Mouse (Mus musculus): ENCODE measurements around the gene Plbd2. TPM values are rescaled to one million over a fixed set of nuclear protein-coding genes. Genes with fewer than 3 reads are reported as not detected.

Plbd2 gene
- polyA plus RNA-seq, 1 experiment: 75.3 TPM

DNA sequence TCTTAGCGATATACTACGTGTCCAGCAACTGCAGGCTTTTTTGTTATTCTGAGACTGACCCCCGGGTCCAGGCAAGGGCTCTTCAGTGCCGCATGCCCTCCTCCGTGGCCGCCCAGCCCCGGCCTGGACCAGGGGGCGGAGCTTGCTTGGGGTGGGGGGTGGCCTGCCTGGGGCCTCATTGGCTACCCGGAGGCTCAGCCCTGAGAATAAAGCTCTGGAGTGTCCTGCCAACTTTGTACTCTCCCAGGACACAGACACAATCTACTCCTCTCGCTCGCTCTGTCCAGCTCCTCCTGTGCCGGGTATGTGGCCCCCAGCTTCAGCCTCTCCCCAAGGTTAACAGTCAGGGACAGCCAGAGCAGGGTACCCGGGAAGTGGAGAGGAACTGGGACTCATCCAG is 27.1 kb downstream of the Plbd2 start, which contains the start of gene Sds:
Gene Sds (plus strand): TSS at position 231 of the 400 bp plus-strand sequence.
- peaks cover 60% of the 10 kb centered on the region for H3K27me3 ChIP-seq (ENCODE audit: control insufficient read depth, insufficient read depth, insufficient read length)
- H3K4me3 ChIP-seq: no peak within 1 kb of the TSS
- H3ac ChIP-seq (ENCODE audit: control insufficient read depth, insufficient read length): no peak within 1 kb of the TSS
- no peaks in the 10 kb centered on the region for H3K79me2 ChIP-seq (ENCODE audit: control insufficient read depth, insufficient read depth)
- no peak within 1 kb of the TSS for H3K4me2 ChIP-seq (ENCODE audit: low read depth)
- H3K36me3 ChIP-seq (ENCODE audit: control insufficient read depth, insufficient read depth): no peaks in the 10 kb centered on the region
- TF ChIP-seq CEBPB (IDR thresholded peaks at IDR 0.05; ENCODE audit: insufficient read depth, poor library complexity, severe bottlenecking) (no peak), TCF3 (IDR thresholded peaks at IDR 0.05; ENCODE audit: insufficient read length, low read depth) (no peak), TCF12 (IDR thresholded peaks at IDR 0.05; ENCODE audit: insufficient read depth, poor library complexity, severe bottlenecking) (no peak), SRF (IDR thresholded peaks at IDR 0.05; ENCODE audit: control insufficient read depth, insufficient read length, low read depth) (no peak), MYOG (IDR thresholded peaks at IDR 0.05; ENCODE audit: control insufficient read depth in 1 of 3, insufficient read depth in 1 of 3, insufficient read length in 2 of 3, low read depth in 2 of 3) (no peak), MYOD1 (IDR thresholded peaks at IDR 0.05; ENCODE audit: control insufficient read depth in 1 of 3, insufficient read length in 2 of 3, low read depth in 2 of 3) (no peak), POLR2AphosphoS2 (IDR thresholded peaks at IDR 0.05; ENCODE audit: insufficient read length, low read depth) (no peak)

DNA sequence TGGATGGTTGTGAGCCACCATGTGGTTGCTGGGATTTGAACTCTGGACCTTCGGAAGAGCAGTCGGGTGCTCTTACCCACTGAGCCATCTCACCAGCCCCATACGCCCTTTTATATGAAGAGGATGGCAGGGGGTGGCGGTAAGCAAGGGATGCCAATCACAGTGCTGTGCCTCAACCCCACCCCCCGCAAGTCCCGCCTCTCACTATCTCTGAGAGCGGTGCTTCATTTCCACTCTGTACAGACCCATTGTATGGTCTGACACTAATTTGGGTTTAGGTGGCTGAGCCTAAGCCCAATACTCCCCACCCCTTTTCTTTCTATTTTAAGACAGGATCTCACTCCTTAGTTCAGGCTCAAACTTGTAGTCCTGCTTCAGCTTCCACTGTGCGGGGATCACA is 27.6 kb downstream of the Plbd2 start:
- peaks cover 63% of the 10 kb centered on the region for H3K27me3 ChIP-seq (ENCODE audit: control insufficient read depth, insufficient read depth, insufficient read length)
- no peaks in the 10 kb centered on the region for H3K79me2 ChIP-seq (ENCODE audit: control insufficient read depth, insufficient read depth)
- H3K4me3 ChIP-seq: no peak overlapping the region
- H3K4me2 ChIP-seq (ENCODE audit: low read depth): no peak overlapping the region
- no peak overlapping the region for H3ac ChIP-seq (ENCODE audit: control insufficient read depth, insufficient read length)
- TF ChIP-seq TCF3 (IDR thresholded peaks at IDR 0.05; ENCODE audit: insufficient read length, low read depth): no peak
- no peak for TF ChIP-seq POLR2AphosphoS2 (IDR thresholded peaks at IDR 0.05; ENCODE audit: insufficient read length, low read depth)
- TF ChIP-seq MYOG (IDR thresholded peaks at IDR 0.05; ENCODE audit: control insufficient read depth in 1 of 3, insufficient read depth in 1 of 3, insufficient read length in 2 of 3, low read depth in 2 of 3): no peak
- no peak for TF ChIP-seq E2F4 (IDR thresholded peaks at IDR 0.05; ENCODE audit: insufficient read depth)
- no peak for TF ChIP-seq USF1 (IDR thresholded peaks at IDR 0.05; ENCODE audit: low read depth)
- TF ChIP-seq MAX (IDR thresholded peaks at IDR 0.05; ENCODE audit: low read depth): no peak
- no peak for TF ChIP-seq TCF12 (IDR thresholded peaks at IDR 0.05; ENCODE audit: insufficient read depth, poor library complexity, severe bottlenecking)
- TF ChIP-seq POLR2A (IDR thresholded peaks at IDR 0.05; ENCODE audit: insufficient read length, low read depth): no peak
- TF ChIP-seq SRF (IDR thresholded peaks at IDR 0.05; ENCODE audit: control insufficient read depth, insufficient read length, low read depth): no peak
- TF ChIP-seq CEBPB (IDR thresholded peaks at IDR 0.05; ENCODE audit: insufficient read depth, poor library complexity, severe bottlenecking): no peak
- no peak for TF ChIP-seq MYOD1 (IDR thresholded peaks at IDR 0.05; ENCODE audit: control insufficient read depth in 1 of 3, insufficient read length in 2 of 3, low read depth in 2 of 3)
- H3K36me3 ChIP-seq (ENCODE audit: control insufficient read depth, insufficient read depth): no peaks in the 10 kb centered on the region

DNA sequence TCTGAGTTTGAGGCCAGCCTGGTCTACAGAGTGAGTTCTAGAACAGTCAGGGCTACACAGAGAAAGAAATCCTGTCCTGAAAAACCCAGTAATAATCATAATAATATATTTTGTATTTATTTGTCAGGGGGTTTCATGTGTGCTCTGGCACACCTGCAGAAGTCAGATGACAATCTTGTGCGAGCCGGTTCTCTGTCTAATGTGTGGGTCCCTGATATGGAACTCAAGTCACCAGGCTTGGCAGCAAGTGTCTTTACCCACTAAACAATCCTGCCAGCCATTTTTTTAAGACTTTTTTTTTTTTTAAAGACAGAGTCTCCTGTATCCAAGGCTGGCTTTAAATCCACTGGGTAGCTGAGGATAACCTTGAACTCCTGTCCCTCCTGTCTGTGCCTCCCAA is 30.1 kb downstream of the Plbd2 start:
- H3K27me3 ChIP-seq (ENCODE audit: control insufficient read depth, insufficient read depth, insufficient read length): peaks cover 72% of the 10 kb centered on the region
- H3K4me3 ChIP-seq: no peak overlapping the region
- no peak overlapping the region for H3K4me2 ChIP-seq (ENCODE audit: low read depth)
- no peak overlapping the region for H3ac ChIP-seq (ENCODE audit: control insufficient read depth, insufficient read length)
- TF ChIP-seq MYOD1 (IDR thresholded peaks at IDR 0.05; ENCODE audit: control insufficient read depth in 1 of 3, insufficient read length in 2 of 3, low read depth in 2 of 3) (no peak), TCF3 (IDR thresholded peaks at IDR 0.05; ENCODE audit: insufficient read length, low read depth) (no peak), USF1 (IDR thresholded peaks at IDR 0.05; ENCODE audit: low read depth) (no peak), POLR2AphosphoS2 (IDR thresholded peaks at IDR 0.05; ENCODE audit: insufficient read length, low read depth) (no peak), TCF12 (IDR thresholded peaks at IDR 0.05; ENCODE audit: insufficient read depth, poor library complexity, severe bottlenecking) (no peak), MYOG (IDR thresholded peaks at IDR 0.05; ENCODE audit: control insufficient read depth in 1 of 3, insufficient read depth in 1 of 3, insufficient read length in 2 of 3, low read depth in 2 of 3) (no peak), E2F4 (IDR thresholded peaks at IDR 0.05; ENCODE audit: insufficient read depth) (no peak), SRF (IDR thresholded peaks at IDR 0.05; ENCODE audit: control insufficient read depth, insufficient read length, low read depth) (no peak)
- no peaks in the 10 kb centered on the region for H3K36me3 ChIP-seq (ENCODE audit: control insufficient read depth, insufficient read depth)
- no peaks in the 10 kb centered on the region for H3K79me2 ChIP-seq (ENCODE audit: control insufficient read depth, insufficient read depth)

DNA sequence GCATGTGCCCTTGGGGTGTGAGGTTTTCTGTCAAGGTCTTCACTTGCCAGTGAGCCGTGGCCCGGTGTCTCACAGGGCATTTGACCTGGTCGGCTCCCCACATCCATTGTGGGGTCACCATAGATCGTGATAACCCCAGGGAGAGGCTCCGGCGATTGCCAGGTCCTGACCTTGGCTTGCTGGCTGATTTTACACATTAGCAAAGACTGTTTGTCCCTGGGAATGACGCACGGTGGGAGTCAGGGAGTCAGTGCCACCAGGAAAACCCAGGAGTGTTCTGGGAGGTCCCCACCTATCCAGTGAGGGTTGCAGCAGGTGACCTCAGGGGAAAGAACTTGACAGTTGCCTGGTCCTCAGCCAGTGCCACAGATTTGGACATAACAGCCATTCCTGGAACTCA is 30.7 kb downstream of the Plbd2 start, which contains the start of gene Sdsl:
Gene Sdsl (minus strand): TSS at position 41 of the 400 bp plus-strand sequence.
- no peak within 1 kb of the TSS for H3ac ChIP-seq (ENCODE audit: control insufficient read depth, insufficient read length)
- no peaks in the 10 kb centered on the region for H3K36me3 ChIP-seq (ENCODE audit: control insufficient read depth, insufficient read depth)
- H3K4me3 ChIP-seq: no peak within 1 kb of the TSS
- H3K79me2 ChIP-seq (ENCODE audit: control insufficient read depth, insufficient read depth): no peaks in the 10 kb centered on the region
- no peak for TF ChIP-seq TCF12 (IDR thresholded peaks at IDR 0.05; ENCODE audit: insufficient read depth, poor library complexity, severe bottlenecking)
- TF ChIP-seq USF1 (IDR thresholded peaks at IDR 0.05; ENCODE audit: low read depth): no peak
- TF ChIP-seq MAX (IDR thresholded peaks at IDR 0.05; ENCODE audit: low read depth): no peak
- no peak for TF ChIP-seq POLR2A (IDR thresholded peaks at IDR 0.05; ENCODE audit: insufficient read length, low read depth)
- TF ChIP-seq REST (IDR thresholded peaks at IDR 0.05; ENCODE audit: insufficient read depth, insufficient read length): no peak
- TF ChIP-seq TCF3 (IDR thresholded peaks at IDR 0.05; ENCODE audit: insufficient read length, low read depth): no peak
- no peak for TF ChIP-seq E2F4 (IDR thresholded peaks at IDR 0.05; ENCODE audit: insufficient read depth)
- TF ChIP-seq CEBPB (IDR thresholded peaks at IDR 0.05; ENCODE audit: insufficient read depth, poor library complexity, severe bottlenecking): no peak
- TF ChIP-seq MYOD1 (IDR thresholded peaks at IDR 0.05; ENCODE audit: control insufficient read depth in 1 of 3, insufficient read length in 2 of 3, low read depth in 2 of 3): no peak
- TF ChIP-seq SRF (IDR thresholded peaks at IDR 0.05; ENCODE audit: control insufficient read depth, insufficient read length, low read depth): no peak
- TF ChIP-seq MYOG (IDR thresholded peaks at IDR 0.05; ENCODE audit: control insufficient read depth in 1 of 3, insufficient read depth in 1 of 3, insufficient read length in 2 of 3, low read depth in 2 of 3): no peak
- TF ChIP-seq POLR2AphosphoS2 (IDR thresholded peaks at IDR 0.05; ENCODE audit: insufficient read length, low read depth): no peak
- H3K4me2 ChIP-seq (ENCODE audit: low read depth): no peak within 1 kb of the TSS
- peaks cover 67% of the 10 kb centered on the region for H3K27me3 ChIP-seq (ENCODE audit: control insufficient read depth, insufficient read depth, insufficient read length)

DNA sequence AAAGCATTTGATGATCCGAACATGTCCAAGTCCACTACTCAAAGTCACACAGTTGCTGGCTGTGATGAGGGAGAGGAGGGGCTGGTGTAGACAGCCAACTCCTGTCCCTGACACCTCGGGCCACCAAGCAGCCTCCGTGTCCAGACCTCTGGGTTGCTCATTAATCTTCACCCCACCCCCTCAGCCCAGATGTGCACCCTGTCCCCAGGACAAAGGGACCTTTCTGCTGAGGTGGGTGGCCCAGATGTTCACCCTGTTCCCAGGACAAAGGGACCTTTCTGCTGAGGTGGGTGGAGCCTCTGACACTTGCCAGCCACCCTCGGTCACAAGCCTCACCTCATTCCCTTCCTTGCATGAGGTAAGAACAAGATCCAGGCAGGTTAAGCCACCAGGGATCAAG is 31.9 kb downstream of the Plbd2 start:
- TF ChIP-seq TCF12 (IDR thresholded peaks at IDR 0.05; ENCODE audit: insufficient read depth, poor library complexity, severe bottlenecking) (no peak), REST (IDR thresholded peaks at IDR 0.05; ENCODE audit: insufficient read depth, insufficient read length) (no peak), USF1 (IDR thresholded peaks at IDR 0.05; ENCODE audit: low read depth) (no peak), POLR2AphosphoS2 (IDR thresholded peaks at IDR 0.05; ENCODE audit: insufficient read length, low read depth) (no peak), MAX (IDR thresholded peaks at IDR 0.05; ENCODE audit: low read depth) (no peak), E2F4 (IDR thresholded peaks at IDR 0.05; ENCODE audit: insufficient read depth) (no peak), CEBPB (IDR thresholded peaks at IDR 0.05; ENCODE audit: insufficient read depth, poor library complexity, severe bottlenecking) (no peak), TCF3 (IDR thresholded peaks at IDR 0.05; ENCODE audit: insufficient read length, low read depth) (no peak), POLR2A (IDR thresholded peaks at IDR 0.05; ENCODE audit: insufficient read length, low read depth) (no peak), MYOD1 (IDR thresholded peaks at IDR 0.05; ENCODE audit: control insufficient read depth in 1 of 3, insufficient read length in 2 of 3, low read depth in 2 of 3) (no peak), SRF (IDR thresholded peaks at IDR 0.05; ENCODE audit: control insufficient read depth, insufficient read length, low read depth) (no peak), MYOG (IDR thresholded peaks at IDR 0.05; ENCODE audit: control insufficient read depth in 1 of 3, insufficient read depth in 1 of 3, insufficient read length in 2 of 3, low read depth in 2 of 3) (no peak)
- Histone ChIP-seq H3K27me3 (ENCODE audit: control insufficient read depth, insufficient read depth, insufficient read length) (peaks cover 55% of the 10 kb centered on the region), H3K79me2 (ENCODE audit: control insufficient read depth, insufficient read depth) (no peaks in the 10 kb centered on the region), H3K36me3 (ENCODE audit: control insufficient read depth, insufficient read depth) (no peaks in the 10 kb centered on the region), H3ac (ENCODE audit: control insufficient read depth, insufficient read length) (no peak overlapping the region), H3K4me2 (ENCODE audit: low read depth) (no peak overlapping the region), H3K4me3 (no peak overlapping the region)
